Mouse (Mus musculus): ENCODE results near the gene Plxnb2. TPM values are rescaled to one million over a fixed set of nuclear protein-coding genes. Genes with fewer than 3 reads are reported as not detected.

The Plxnb2 gene
- polyA plus RNA-seq, 1 experiment = 89.4 TPM

DNA sequence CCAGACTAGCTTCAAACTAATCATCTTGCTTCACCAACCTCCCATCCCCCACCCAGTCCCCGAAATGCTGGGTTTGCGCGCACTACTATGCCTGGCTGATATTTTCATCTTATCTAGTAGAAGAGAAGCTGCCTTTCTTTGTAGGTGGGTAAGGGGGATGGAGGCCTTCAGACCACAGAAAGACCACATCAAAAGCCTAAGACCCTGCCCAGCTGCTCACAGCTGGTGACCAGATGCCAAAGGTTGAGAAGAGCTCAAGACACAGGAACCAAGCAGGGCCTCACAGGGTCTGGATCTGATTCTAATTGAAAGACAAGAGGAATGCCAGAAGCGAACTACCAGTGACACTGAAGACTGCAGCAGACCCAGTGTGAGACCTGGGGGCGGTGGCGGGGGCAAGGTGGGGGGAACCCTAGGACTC lies 14.7 kb upstream of the Plxnb2 start:
- 35% methylated on average over 6 of the region's 6 CpGs for WGBS
- H3K4me3 ChIP-seq (ENCODE audit: extremely low read depth, insufficient read depth, insufficient read length) = no peak overlapping the region
- DNase-seq (ENCODE audit: low read depth in 1 of 2, low spot score in 2 of 2) = no peak
- H3K4me1 ChIP-seq (ENCODE audit: control insufficient read depth, insufficient read depth, insufficient read length) = peaks cover 7% of the 10 kb centered on the region; the same call in 1 of the 2 replicates
- H3K36me3 ChIP-seq (ENCODE audit: control insufficient read depth, insufficient read depth, low read length) = no peaks in the 10 kb centered on the region; the same call in 1 of the 2 replicates
- no peak overlapping the region for H3K27ac ChIP-seq (ENCODE audit: insufficient read depth, low read length)
- no peaks in the 10 kb centered on the region for H3K27me3 ChIP-seq (ENCODE audit: control insufficient read depth, insufficient read depth, low read length)
- TF ChIP-seq POLR2A (IDR thresholded peaks at IDR 0.05; ENCODE audit: low read depth, low read length) (no peak), CTCF (IDR thresholded peaks at IDR 0.05; ENCODE audit: extremely low read depth, insufficient read depth, insufficient read length, insufficient replicate concordance) (no peak)

DNA sequence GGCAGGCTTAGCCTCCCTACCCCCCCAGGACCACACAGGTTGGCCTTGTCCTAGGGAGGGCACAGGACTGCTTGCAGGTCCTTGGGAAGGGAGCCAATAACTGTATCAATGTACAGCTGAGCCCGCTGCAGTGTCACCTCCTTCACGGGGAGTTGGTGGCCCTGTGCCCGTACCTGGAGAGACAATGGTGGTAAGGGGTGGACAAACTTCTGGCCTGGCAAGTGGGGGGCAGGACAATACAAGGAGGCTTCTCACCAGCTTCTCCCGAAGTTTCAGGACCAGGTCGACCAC lies 4.3 kb upstream of the Plxnb2 start:
- no peak for DNase-seq (ENCODE audit: low read depth in 1 of 2, low spot score in 2 of 2)
- peaks cover 16% of the 10 kb centered on the region for H3K4me1 ChIP-seq (ENCODE audit: control insufficient read depth, insufficient read depth, insufficient read length)
- no peak for TF ChIP-seq POLR2A (IDR thresholded peaks at IDR 0.05; ENCODE audit: low read depth, low read length)
- TF ChIP-seq CTCF (IDR thresholded peaks at IDR 0.05; ENCODE audit: extremely low read depth, insufficient read depth, insufficient read length, insufficient replicate concordance) = no peak
- 82% methylated on average over 5 of the region's 5 CpGs for WGBS
- H3K27ac ChIP-seq (ENCODE audit: insufficient read depth, low read length) = no peak overlapping the region
- no peak overlapping the region for H3K4me3 ChIP-seq (ENCODE audit: extremely low read depth, insufficient read depth, insufficient read length)
- no peaks in the 10 kb centered on the region for H3K36me3 ChIP-seq (ENCODE audit: control insufficient read depth, insufficient read depth, low read length)
- 0 out of 2 replicates have a peak, but pooled peaks cover 2% of the 10 kb centered on the region for H3K27me3 ChIP-seq (ENCODE audit: control insufficient read depth, insufficient read depth, low read length)

DNA sequence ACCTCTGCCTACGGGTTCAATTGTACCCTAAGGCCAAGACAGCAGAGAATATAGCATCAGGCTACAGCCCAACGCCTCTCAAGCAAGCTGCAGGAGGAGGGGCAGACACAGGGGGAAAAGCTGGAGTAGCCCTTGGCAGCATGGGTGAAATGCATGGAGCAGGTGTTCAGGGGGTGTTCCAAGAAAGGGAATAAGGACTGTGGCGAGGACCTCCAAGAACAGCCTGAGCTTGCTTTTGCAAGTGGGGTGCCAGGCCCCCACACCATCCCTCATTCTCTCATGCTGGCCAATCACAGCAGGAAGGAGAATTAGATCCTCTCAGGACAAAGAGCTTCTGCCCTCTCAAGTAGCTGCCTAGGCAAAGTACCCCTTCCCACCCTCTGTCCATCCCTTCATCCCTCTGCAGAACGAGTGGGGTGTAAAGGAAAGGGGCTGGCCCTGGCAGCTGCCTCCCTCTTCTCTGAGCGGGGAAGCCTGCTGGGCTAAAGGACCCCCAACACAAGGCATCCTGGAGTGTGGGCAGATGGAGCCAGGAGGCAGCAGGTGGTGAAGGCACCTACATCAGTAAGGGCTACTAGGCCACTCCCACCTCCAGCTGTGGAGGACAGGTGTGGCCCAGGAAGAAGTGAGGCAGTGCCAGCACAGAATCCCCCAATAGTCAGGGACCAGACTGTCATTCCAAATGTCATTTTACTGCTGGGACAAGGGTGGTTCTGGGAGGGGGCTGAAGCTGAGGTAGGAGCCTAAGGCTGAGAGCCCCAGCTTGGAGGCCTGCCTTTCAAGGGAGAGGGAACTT lies 3.8 kb upstream of the Plxnb2 start:
- Histone ChIP-seq H3K27me3 (ENCODE audit: control insufficient read depth, insufficient read depth, low read length) (0 out of 2 replicates have a peak, but pooled peaks cover 2% of the 10 kb centered on the region), H3K27ac (ENCODE audit: insufficient read depth, low read length) (no peak overlapping the region), H3K4me1 (ENCODE audit: control insufficient read depth, insufficient read depth, insufficient read length) (peaks cover 17% of the 10 kb centered on the region), H3K4me3 (ENCODE audit: extremely low read depth, insufficient read depth, insufficient read length) (no peak overlapping the region), H3K36me3 (ENCODE audit: control insufficient read depth, insufficient read depth, low read length) (no peaks in the 10 kb centered on the region)
- no peak for DNase-seq (ENCODE audit: low read depth in 1 of 2, low spot score in 2 of 2)
- no peak for TF ChIP-seq POLR2A (IDR thresholded peaks at IDR 0.05; ENCODE audit: low read depth, low read length)
- no peak for TF ChIP-seq CTCF (IDR thresholded peaks at IDR 0.05; ENCODE audit: extremely low read depth, insufficient read depth, insufficient read length, insufficient replicate concordance)
- 87% methylated on average over 5 of the region's 5 CpGs for WGBS

DNA sequence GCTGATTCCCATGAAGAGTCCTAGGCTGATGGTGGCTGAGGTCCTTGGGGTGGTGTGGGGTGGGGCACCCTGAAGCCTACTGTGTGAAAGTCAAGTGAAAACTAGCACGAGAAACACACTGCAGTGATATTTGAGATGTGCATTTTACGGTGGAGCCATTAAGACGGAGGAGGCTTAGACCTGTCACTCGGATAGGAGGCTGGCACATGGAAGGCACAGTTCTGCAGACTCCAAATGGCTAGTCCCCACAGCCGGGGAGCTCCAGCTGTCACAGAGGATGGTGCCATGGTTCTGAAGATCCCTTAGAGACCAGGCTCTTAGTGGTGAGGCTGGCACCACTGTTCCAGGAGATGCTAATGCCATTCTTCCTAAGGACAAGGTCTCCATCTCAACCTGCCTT lies 2.3 kb upstream of the Plxnb2 start:
- H3K4me3 ChIP-seq (ENCODE audit: extremely low read depth, insufficient read depth, insufficient read length) = no peak overlapping the region
- H3K27me3 ChIP-seq (ENCODE audit: control insufficient read depth, insufficient read depth, low read length) = 0 out of 2 replicates have a peak, but pooled peaks cover 2% of the 10 kb centered on the region
- DNase-seq (ENCODE audit: low read depth in 1 of 2, low spot score in 2 of 2) = no peak
- 91% methylated on average over 5 of the region's 5 CpGs for whole genome bisulfite sequencing
- H3K36me3 ChIP-seq (ENCODE audit: control insufficient read depth, insufficient read depth, low read length) = no peaks in the 10 kb centered on the region
- H3K4me1 ChIP-seq (ENCODE audit: control insufficient read depth, insufficient read depth, insufficient read length) = peaks cover 25% of the 10 kb centered on the region
- TF ChIP-seq CTCF (IDR thresholded peaks at IDR 0.05; ENCODE audit: extremely low read depth, insufficient read depth, insufficient read length, insufficient replicate concordance) (no peak), POLR2A (IDR thresholded peaks at IDR 0.05; ENCODE audit: low read depth, low read length) (no peak)
- no peak overlapping the region for H3K27ac ChIP-seq (ENCODE audit: insufficient read depth, low read length)

DNA sequence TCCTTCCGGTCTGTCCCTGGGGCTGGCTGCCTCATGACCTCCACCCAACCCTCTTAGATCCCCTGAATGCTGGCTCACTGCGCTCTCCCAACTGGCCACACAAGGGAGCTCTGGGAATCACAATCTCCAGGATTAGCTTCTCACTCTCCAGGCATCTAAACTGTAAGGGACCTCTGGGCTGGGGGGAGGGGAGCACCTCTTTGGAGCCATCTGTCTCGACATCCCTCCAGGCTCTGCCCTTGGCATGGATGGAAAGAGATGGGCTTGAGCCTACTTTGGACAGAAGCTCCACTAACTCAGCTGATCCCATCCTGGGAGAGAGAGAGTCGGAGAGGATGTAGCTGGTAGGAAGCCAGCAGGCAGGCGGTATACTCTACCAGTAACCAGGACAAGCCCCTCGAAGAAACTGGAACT lies 1.7 kb upstream of the Plxnb2 start:
- DNase-seq (ENCODE audit: low read depth in 1 of 2, low spot score in 2 of 2) = no peak
- WGBS = 44% methylated on average over 6 of the region's 6 CpGs
- H3K27ac ChIP-seq (ENCODE audit: insufficient read depth, low read length) = no peak overlapping the region
- no peak for TF ChIP-seq POLR2A (IDR thresholded peaks at IDR 0.05; ENCODE audit: low read depth, low read length)
- TF ChIP-seq CTCF (IDR thresholded peaks at IDR 0.05; ENCODE audit: extremely low read depth, insufficient read depth, insufficient read length, insufficient replicate concordance) = no peak
- H3K4me3 ChIP-seq (ENCODE audit: extremely low read depth, insufficient read depth, insufficient read length) = no peak overlapping the region
- H3K27me3 ChIP-seq (ENCODE audit: control insufficient read depth, insufficient read depth, low read length) = 0 out of 2 replicates have a peak, but pooled peaks cover 2% of the 10 kb centered on the region
- peaks cover 29% of the 10 kb centered on the region for H3K4me1 ChIP-seq (ENCODE audit: control insufficient read depth, insufficient read depth, insufficient read length)
- H3K36me3 ChIP-seq (ENCODE audit: control insufficient read depth, insufficient read depth, low read length) = no peaks in the 10 kb centered on the region

DNA sequence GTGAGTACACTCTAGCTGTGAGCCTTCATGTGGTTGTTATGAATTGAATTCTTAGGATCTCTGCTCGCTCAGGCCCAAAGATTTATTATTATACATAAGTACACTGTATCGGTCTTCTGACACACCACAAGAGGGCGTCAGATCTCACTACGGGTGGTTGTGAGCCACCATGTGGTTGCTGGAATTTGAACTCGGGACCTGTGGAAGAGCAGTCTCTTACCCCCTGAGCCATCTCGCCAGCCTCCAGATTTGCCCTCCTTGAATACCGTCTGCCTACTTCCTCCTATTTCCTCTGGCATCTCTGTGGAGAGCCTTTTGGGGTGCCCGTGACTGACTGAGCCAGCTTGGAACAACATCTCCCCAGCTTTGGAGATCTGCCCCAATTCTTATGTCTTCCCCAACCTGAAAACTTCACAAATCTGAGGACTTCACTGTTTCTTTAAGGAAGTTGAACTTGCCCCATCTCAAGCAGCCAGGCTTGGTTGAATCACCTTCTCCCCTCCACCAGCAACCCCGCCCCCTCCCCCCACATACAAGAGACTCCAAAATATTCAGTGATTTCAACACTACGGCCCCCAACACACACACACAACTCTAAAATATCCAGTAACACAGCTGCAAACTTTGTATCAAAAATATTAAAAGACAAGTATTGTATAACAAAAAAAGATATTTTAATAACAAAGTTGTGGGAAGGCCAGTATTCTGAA lies 1.1 kb upstream of the Plxnb2 start:
- peaks cover 35% of the 10 kb centered on the region for H3K4me1 ChIP-seq (ENCODE audit: control insufficient read depth, insufficient read depth, insufficient read length)
- 0 out of 2 replicates have a peak, but pooled peaks cover 2% of the 10 kb centered on the region for H3K27me3 ChIP-seq (ENCODE audit: control insufficient read depth, insufficient read depth, low read length)
- no peak overlapping the region for H3K4me3 ChIP-seq (ENCODE audit: extremely low read depth, insufficient read depth, insufficient read length)
- 33% methylated on average over 10 of the region's 10 CpGs for WGBS
- H3K36me3 ChIP-seq (ENCODE audit: control insufficient read depth, insufficient read depth, low read length) = no peaks in the 10 kb centered on the region
- TF ChIP-seq POLR2A (IDR thresholded peaks at IDR 0.05; ENCODE audit: low read depth, low read length) = no peak
- no peak for TF ChIP-seq CTCF (IDR thresholded peaks at IDR 0.05; ENCODE audit: extremely low read depth, insufficient read depth, insufficient read length, insufficient replicate concordance)
- H3K27ac ChIP-seq (ENCODE audit: insufficient read depth, low read length) = no peak overlapping the region
- DNase-seq (ENCODE audit: low read depth in 1 of 2, low spot score in 2 of 2) = no peak

Measured in spleen, adult 2 months (tissue).